Mouse (Mus musculus): ENCODE measurements around the gene Preb. TPM values are rescaled to one million over a fixed set of nuclear protein-coding genes. Genes with fewer than 3 reads are reported as not detected.

Gene Preb
- total and polyA plus RNA-seq, 3 experiments = 80.3 to 166 (median 84.6) TPM

DNA sequence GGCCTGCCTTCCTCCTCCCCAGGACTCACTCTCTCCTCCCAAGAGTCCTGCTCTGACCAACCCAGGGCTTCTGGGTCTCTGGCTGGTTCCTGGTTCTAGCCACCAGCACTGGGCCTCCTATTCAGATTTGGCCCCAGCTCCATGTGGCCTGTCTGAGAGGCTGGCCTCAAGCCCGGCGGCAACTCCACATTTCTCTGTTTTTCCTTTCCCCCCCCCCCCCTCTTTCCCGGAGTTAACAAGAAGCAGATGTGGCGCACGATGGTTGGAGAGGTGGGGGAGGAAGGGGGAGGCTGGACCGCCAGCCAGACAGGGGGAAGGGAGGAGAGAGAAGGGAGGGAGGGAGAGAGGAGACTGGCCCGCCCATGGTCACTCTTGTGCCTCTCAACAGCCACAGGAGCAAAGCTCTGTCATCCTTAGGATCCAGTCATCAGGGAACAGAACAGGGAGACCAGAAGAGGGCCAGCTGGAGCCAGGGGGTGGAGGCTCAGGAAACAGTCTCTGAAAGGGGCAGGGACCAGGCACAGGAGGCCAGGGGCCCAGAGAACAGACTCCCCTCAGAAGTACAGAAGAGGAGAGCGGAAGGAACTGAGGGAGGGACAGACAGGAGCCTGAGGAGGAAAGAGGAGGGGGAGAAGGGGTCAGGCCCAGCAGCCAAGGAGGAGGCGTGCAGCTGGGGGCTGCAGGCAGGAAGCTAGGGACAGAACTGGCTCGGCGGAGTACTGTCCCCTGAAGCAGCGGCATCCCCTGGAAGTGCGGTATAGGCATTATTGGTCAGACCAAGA lies 46.9 kb downstream of the Preb start, which contains the start of gene Emilin1:
TSS of gene Emilin1 (plus strand) at position 343 of the 782 bp plus-strand sequence.
- Histone ChIP-seq H3K4me1 (ENCODE audit: control insufficient read depth, insufficient read depth, low read length) (peaks cover 31% of the 10 kb centered on the region), H3K27me3 (ENCODE audit: control insufficient read depth, insufficient read depth, low read length) (no peaks in the 10 kb centered on the region), H3K79me2 (replicated peaks; ENCODE audit: control insufficient read depth, insufficient read depth, low read length) (no peaks in the 10 kb centered on the region), H3K9ac (ENCODE audit: low read depth, low read length) (peak within 1 kb of the TSS; percentile 70), H3K36me3 (ENCODE audit: control insufficient read depth, insufficient read depth, low read length) (no peaks in the 10 kb centered on the region), H3K27ac (peak within 1 kb of the TSS; percentile 89), H3K4me3 (peak within 1 kb of the TSS; percentile 54)
- TF ChIP-seq EP300 (IDR thresholded peaks at IDR 0.05; ENCODE audit: insufficient read depth, low read depth, low read length) (0 out of 2 replicates have a peak, but pooled peaks have one; percentile 6), CTCF (IDR thresholded peaks at IDR 0.05) (no peak), POLR2A (IDR thresholded peaks at IDR 0.05; ENCODE audit: insufficient read depth, low read depth, low read length) (peak; percentile 70)
- intact Hi-C loops (cut with DNase I) = no loop called here
- whole genome bisulfite sequencing = 22% methylated on average over 10 of the region's 13 CpGs
- peak; percentile 76 to 84 for DNase-seq

DNA sequence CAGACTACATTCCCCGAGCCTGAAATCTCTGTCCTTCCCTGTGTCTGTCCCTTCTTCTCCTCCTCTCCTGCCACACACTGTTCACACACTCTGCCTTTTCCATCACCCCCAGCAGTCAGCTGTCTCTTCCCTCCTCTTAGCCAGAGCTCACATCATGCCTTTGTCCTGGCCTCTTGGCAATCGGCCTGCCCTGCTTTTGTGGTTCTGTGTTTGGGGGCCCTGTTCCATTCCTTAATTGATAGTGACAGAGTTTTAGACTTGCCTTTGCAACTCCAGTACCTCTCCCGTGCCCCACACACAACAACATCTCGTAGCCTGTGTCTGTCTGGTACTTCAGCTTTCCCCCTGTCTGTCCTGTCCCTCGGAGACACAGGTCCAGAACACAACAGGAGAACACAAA lies 48.0 kb downstream of the Preb start:
- TF ChIP-seq CTCF (IDR thresholded peaks at IDR 0.05) (no peak), POLR2A (IDR thresholded peaks at IDR 0.05; ENCODE audit: insufficient read depth, low read depth, low read length) (no peak), EP300 (IDR thresholded peaks at IDR 0.05; ENCODE audit: insufficient read depth, low read depth, low read length) (no peak)
- WGBS = 42% methylated on average over 5 of the region's 5 CpGs

DNA sequence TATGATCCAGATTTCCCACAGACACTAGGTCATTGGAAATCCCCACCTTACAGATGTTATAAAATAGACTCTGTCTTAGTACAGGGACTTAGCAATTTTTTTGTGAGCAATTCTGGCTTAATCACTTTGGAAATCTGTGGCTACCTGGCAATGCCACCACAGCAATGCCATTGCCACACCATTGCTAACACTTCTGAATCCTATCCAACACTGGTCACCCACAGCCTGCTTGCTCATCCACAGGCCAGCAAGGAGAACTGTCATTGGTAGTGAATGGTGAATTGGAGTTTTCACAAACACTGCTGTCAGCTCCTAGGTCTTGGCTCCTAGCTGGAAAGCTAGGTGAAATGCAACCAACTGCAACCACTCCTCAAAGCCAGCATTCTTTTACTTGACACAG lies 49.7 kb downstream of the Preb start:
- DNase-seq = no peak
- peaks cover 28% of the 10 kb centered on the region for H3K4me1 ChIP-seq (ENCODE audit: control insufficient read depth, insufficient read depth, low read length)
- no peak overlapping the region; the same call in 1 of the 2 replicates for H3K27ac ChIP-seq
- H3K4me3 ChIP-seq = no peak overlapping the region
- no peaks in the 10 kb centered on the region for H3K27me3 ChIP-seq (ENCODE audit: control insufficient read depth, insufficient read depth, low read length)
- no peak for TF ChIP-seq POLR2A (IDR thresholded peaks at IDR 0.05; ENCODE audit: insufficient read depth, low read depth, low read length)
- no peak for TF ChIP-seq CTCF (IDR thresholded peaks at IDR 0.05)
- no peak for TF ChIP-seq EP300 (IDR thresholded peaks at IDR 0.05; ENCODE audit: insufficient read depth, low read depth, low read length)
- intact Hi-C loops (cut with DNase I) = no loop called here
- H3K36me3 ChIP-seq (ENCODE audit: control insufficient read depth, insufficient read depth, low read length) = peaks cover 3% of the 10 kb centered on the region; the same call in 1 of the 2 replicates
- H3K79me2 ChIP-seq (replicated peaks; ENCODE audit: control insufficient read depth, insufficient read depth, low read length) = no peaks in the 10 kb centered on the region
- no peak overlapping the region for H3K9ac ChIP-seq (ENCODE audit: low read depth, low read length)

More for the DNA sequence above, 48.0 kb downstream of the Preb start:
- no peak overlapping the region for H3K9ac ChIP-seq (ENCODE audit: low read depth, low read length)
- H3K4me3 ChIP-seq = no peak overlapping the region
- H3K79me2 ChIP-seq (replicated peaks; ENCODE audit: control insufficient read depth, insufficient read depth, low read length) = no peaks in the 10 kb centered on the region
- peak overlapping the region; percentile 89 for H3K27ac ChIP-seq
- peak in 1 of 2 experiments; percentile 33 for DNase-seq
- peaks cover 33% of the 10 kb centered on the region for H3K4me1 ChIP-seq (ENCODE audit: control insufficient read depth, insufficient read depth, low read length)
- intact Hi-C loops (cut with DNase I) = no loop called here
- H3K36me3 ChIP-seq (ENCODE audit: control insufficient read depth, insufficient read depth, low read length) = no peaks in the 10 kb centered on the region
- no peaks in the 10 kb centered on the region for H3K27me3 ChIP-seq (ENCODE audit: control insufficient read depth, insufficient read depth, low read length)

DNA sequence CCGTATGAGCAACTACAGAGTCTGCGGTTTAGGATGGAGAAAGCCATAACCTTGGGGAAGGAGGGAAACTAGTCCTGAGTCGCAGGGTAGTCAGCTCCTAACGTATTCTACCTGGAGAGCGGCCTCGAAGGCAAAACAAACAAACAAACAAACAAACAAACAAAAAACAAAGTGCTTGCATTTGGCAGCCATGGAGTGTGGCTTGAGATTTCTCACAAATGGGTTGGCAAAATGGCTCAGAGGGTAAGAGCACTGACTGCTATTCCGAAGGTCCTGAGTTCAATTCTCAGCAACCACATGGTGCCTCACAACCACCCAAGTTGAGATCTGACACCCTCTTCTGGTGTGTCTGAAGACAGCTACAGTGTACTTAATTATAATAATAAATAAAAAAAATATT lies 50.3 kb downstream of the Preb start:
- 79% methylated on average over 7 of the region's 7 CpGs for WGBS
- peak overlapping the region; percentile 96 for H3K27ac ChIP-seq

DNA sequence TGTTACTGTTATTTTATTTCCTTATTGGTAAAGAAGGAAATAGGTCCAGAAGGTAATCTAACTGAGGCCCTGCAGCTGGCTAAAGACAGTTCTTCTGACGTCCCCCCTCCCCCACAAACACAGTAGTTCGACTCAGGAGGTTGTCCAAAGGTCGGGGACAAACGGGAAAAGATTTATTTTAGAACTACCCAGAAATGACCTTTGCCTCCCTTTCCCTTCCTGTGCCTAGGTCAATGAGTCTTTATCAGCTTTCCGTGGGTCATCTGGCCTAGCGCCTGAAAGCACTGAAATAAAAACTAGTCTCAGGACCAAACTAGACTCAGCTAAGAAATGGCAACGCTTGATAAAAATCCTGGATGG lies 50.9 kb downstream of the Preb start:
- Histone ChIP-seq H3K36me3 (ENCODE audit: control insufficient read depth, insufficient read depth, low read length) (peaks cover 3% of the 10 kb centered on the region; the same call in 1 of the 2 replicates), H3K4me1 (ENCODE audit: control insufficient read depth, insufficient read depth, low read length) (peaks cover 19% of the 10 kb centered on the region), H3K27me3 (ENCODE audit: control insufficient read depth, insufficient read depth, low read length) (no peaks in the 10 kb centered on the region), H3K27ac (peak overlapping the region; percentile 96), H3K79me2 (replicated peaks; ENCODE audit: control insufficient read depth, insufficient read depth, low read length) (no peaks in the 10 kb centered on the region), H3K4me3 (no peak overlapping the region), H3K9ac (ENCODE audit: low read depth, low read length) (no peak overlapping the region)
- intact Hi-C loops (cut with DNase I) = no loop called here
- DNase-seq = peak; percentile 28 to 46
- TF ChIP-seq POLR2A (IDR thresholded peaks at IDR 0.05; ENCODE audit: insufficient read depth, low read depth, low read length) (0 out of 2 replicates have a peak, but pooled peaks have one; percentile 17), CTCF (IDR thresholded peaks at IDR 0.05) (no peak), EP300 (IDR thresholded peaks at IDR 0.05; ENCODE audit: insufficient read depth, low read depth, low read length) (0 out of 2 replicates have a peak, but pooled peaks have one; percentile 34)
- 16% methylated on average over 7 of the region's 7 CpGs for WGBS

More for the DNA sequence above, 50.3 kb downstream of the Preb start:
- Histone ChIP-seq H3K4me1 (ENCODE audit: control insufficient read depth, insufficient read depth, low read length) (peaks cover 23% of the 10 kb centered on the region), H3K79me2 (replicated peaks; ENCODE audit: control insufficient read depth, insufficient read depth, low read length) (no peaks in the 10 kb centered on the region), H3K4me3 (no peak overlapping the region), H3K36me3 (ENCODE audit: control insufficient read depth, insufficient read depth, low read length) (peaks cover 3% of the 10 kb centered on the region; the same call in 1 of the 2 replicates), H3K27me3 (ENCODE audit: control insufficient read depth, insufficient read depth, low read length) (no peaks in the 10 kb centered on the region), H3K9ac (ENCODE audit: low read depth, low read length) (no peak overlapping the region)
- TF ChIP-seq POLR2A (IDR thresholded peaks at IDR 0.05; ENCODE audit: insufficient read depth, low read depth, low read length) (no peak), EP300 (IDR thresholded peaks at IDR 0.05; ENCODE audit: insufficient read depth, low read depth, low read length) (no peak), CTCF (IDR thresholded peaks at IDR 0.05) (no peak)
- no peak for DNase-seq
- intact Hi-C loops (cut with DNase I) = no loop called here
